Mouse (Mus musculus) midbrain, postnatal 0 days (tissue): ENCODE results near the gene Fam131c. TPM values are rescaled to one million over a fixed set of nuclear protein-coding genes. Genes with fewer than 3 reads are reported as not detected.

Source experiments
- ATAC-seq: fragments of 200-750 bp; cut with Nextera tagmentation; 2 replicates; pipeline ENCODE4 v1.8.0; 2017; ENCODE audit warnings: moderate number of reproducible peaks, mild to moderate bottlenecking, moderate TSS enrichment, moderate library complexity; ENCODE audit not compliant: low FRiP score
- DNase-seq: peaks from one replicate; pipeline ENCODE4 v3.0.0-alpha.2; 2015; ENCODE audit warnings: low spot score
- H3K27ac ChIP-seq: fragments of 300-500 bp; sonication (generic); 2 replicates; pipeline ENCODE4 v1.5.1; 2014; ENCODE audit warnings: low read depth, mild to moderate bottlenecking, low read length, mixed read lengths
- H3K27me3 ChIP-seq: fragments of 300-500 bp; sonication (generic); 2 replicates; pipeline ENCODE4 v1.6.1; 2014; ENCODE audit warnings: low read length, control low read depth, mixed read lengths; ENCODE audit not compliant: insufficient read depth
- H3K36me3 ChIP-seq: fragments of 300-500 bp; sonication (generic); 2 replicates; pipeline ENCODE4 v1.6.1; 2014; ENCODE audit warnings: low read length, control low read depth, mixed read lengths; ENCODE audit not compliant: insufficient read depth
- H3K4me1 ChIP-seq: fragments of 300-500 bp; sonication (generic); 2 replicates; pipeline ENCODE4 v1.6.1; 2014; ENCODE audit warnings: mild to moderate bottlenecking, control low read depth, antibody characterized with exemption, low read length, mixed read lengths; ENCODE audit not compliant: insufficient read depth
- H3K4me2 ChIP-seq: fragments of 300-500 bp; sonication (generic); 2 replicates; pipeline ENCODE4 v1.6.1; 2014; ENCODE audit warnings: low read depth, mild to moderate bottlenecking, low read length, mixed read lengths; ENCODE audit not compliant: poor library complexity, severe bottlenecking
- H3K4me3 ChIP-seq: fragments of 300-500 bp; sonication (generic); 2 replicates; pipeline ENCODE4 v1.5.1; 2014; ENCODE audit warnings: low read depth, mild to moderate bottlenecking, low read length, moderate library complexity
- H3K9ac ChIP-seq: fragments of 300-500 bp; sonication (generic); replicated peaks from 2 replicates; pipeline ENCODE4 v1.6.1; 2014; ENCODE audit warnings: mild to moderate bottlenecking, low read length, moderate library complexity, mixed read lengths; ENCODE audit not compliant: poor library complexity, severe bottlenecking
- H3K9me3 ChIP-seq: fragments of 300-500 bp; sonication (generic); 2 replicates; pipeline ENCODE4 v1.6.1; 2016; ENCODE audit warnings: low read length, control low read depth
- CTCF ChIP-seq: IDR thresholded peaks from 2 replicates; pipeline ENCODE4 v1.5.1; 2016; ENCODE audit warnings: antibody characterized with exemption, mild to moderate bottlenecking
- WGBS: fragments of 180-500 bp; shearing (Covaris S2); extraction: QIAGEN DNeasy Blood & Tissue Kit; methylation state at CpG from one replicate; pipeline ENCODE4 v1.1.7; 2014; 5-methylcytosine and 5-hydroxymethylcytosine counted together
- polyA plus RNA-seq: library from polyadenylated mRNA; unstranded; fragments of >200 nt; fragmentation: Nextera tagmentation; extraction: Ambion mirVana; gene quantifications from 2 replicates; pipeline ENCODE4 v1.2.1, GENCODE M21; 2015
- total RNA-seq: library from RNA; depleted of rRNA; stranded (reverse); fragments of >200 nt; gene quantifications from 2 replicates; pipeline ENCODE4 v1.2.3, GENCODE M21; 2014

Fam131c gene
- total and polyA plus RNA-seq, 2 experiments from 2014 or later: 56.7 to 119 TPM

DNA sequence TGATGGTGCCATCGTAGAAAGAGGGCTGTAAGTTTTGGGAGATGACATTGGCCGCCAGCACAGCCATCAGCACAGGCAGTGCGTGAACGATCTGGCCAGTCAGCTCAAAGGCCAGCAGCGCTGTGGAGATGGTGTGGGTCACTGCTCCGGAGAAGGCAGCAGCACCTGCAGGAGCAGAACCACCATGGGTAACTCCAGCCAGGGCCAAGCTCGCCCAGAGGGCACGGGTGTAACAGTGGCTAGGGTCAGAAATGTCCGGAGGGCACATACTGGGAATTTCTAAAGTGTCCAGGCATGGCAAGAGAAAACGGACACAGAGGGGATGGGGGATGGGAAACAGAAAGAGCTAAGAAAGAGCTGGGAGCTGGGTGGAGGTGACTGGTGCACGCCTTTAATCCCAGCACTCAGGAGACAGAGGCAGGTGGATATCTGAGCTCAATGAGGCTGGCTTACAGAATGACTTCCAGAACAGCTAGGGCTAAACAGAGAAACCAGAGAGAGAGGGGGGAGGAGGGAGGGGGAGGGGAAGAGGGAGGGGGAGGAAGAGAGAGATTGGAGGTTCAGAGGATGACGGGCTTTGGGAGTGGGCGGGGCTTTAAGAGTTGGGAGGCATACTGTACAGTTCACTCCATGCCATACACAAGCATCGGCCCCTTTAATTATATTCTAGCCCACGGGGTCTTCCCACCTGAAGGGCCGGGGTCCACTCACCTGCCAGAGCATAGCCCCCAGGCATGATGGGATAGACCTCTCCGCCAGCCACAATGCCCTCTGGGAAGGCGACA lies 21.5 kb downstream of the Fam131c start:
- Histone ChIP-seq H3K4me3 (no peak overlapping the region), H3K9me3 (no peaks in the 10 kb centered on the region), H3K9ac (no peak overlapping the region), H3K4me2 (no peak overlapping the region), H3K27ac (no peak overlapping the region), H3K36me3 (no peaks in the 10 kb centered on the region), H3K27me3 (no peaks in the 10 kb centered on the region), H3K4me1 (no peaks in the 10 kb centered on the region)
- WGBS: 74% methylated on average over 18 of the region's 18 CpGs
- no peak for TF ChIP-seq CTCF
- no peak for DNase-seq
- no peak; the same call in 1 of the 2 replicates for ATAC-seq

DNA sequence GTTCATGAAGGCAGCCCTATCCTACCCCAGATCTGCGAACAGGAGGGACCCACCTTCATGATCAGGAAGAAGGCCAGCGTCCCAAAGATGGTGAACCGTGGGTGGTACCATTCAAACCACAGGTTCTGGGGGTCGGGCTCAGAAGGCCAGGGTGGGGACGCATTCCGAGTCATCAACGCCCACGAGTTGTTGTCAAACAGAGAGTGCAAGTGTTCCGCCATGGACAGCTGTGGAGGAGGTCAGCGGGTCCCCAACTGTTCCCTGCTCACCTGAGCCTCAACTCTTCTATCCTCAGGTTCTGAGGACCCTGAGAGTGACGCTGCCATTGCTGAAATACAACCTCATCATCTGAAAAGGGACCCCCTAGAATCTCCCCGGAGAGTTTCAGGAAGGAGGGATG lies 23.3 kb downstream of the Fam131c start:
- Histone ChIP-seq H3K9ac (no peak overlapping the region), H3K4me3 (no peak overlapping the region), H3K27me3 (no peaks in the 10 kb centered on the region), H3K4me1 (no peaks in the 10 kb centered on the region), H3K36me3 (no peaks in the 10 kb centered on the region), H3K9me3 (no peaks in the 10 kb centered on the region), H3K27ac (no peak overlapping the region), H3K4me2 (no peak overlapping the region)
- no peak for TF ChIP-seq CTCF
- ATAC-seq: no peak
- no peak for DNase-seq
- 77% methylated on average over 12 of the region's 12 CpGs for WGBS

DNA sequence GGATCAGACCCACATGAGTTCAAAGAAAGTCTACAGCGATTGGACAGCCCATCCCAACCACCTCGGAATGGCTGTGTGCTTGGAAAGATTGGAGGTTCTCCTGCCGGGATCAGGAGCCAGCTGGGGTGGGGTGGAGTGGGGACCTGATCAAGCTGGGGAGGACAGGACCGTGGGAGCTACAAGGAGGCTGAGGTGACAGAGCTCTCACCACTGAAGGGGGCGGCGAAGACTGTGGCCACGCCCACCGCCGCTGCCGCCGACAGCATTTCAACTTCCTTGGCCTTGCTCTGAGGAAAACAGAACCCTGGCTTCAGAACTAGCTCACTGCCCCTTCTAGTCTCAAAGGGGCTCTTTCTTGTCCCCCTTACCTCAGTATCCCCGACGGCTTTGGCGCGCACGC lies 26.7 kb downstream of the Fam131c start:
- Histone ChIP-seq H3K27me3 (no peaks in the 10 kb centered on the region), H3K4me2 (no peak overlapping the region), H3K4me3 (no peak overlapping the region), H3K4me1 (no peaks in the 10 kb centered on the region), H3K9me3 (no peaks in the 10 kb centered on the region), H3K9ac (no peak overlapping the region), H3K36me3 (no peaks in the 10 kb centered on the region), H3K27ac (no peak overlapping the region)
- WGBS: 21% methylated on average over 16 of the region's 16 CpGs
- ATAC-seq (no peak), DNase-seq (no peak)
- no peak for TF ChIP-seq CTCF

DNA sequence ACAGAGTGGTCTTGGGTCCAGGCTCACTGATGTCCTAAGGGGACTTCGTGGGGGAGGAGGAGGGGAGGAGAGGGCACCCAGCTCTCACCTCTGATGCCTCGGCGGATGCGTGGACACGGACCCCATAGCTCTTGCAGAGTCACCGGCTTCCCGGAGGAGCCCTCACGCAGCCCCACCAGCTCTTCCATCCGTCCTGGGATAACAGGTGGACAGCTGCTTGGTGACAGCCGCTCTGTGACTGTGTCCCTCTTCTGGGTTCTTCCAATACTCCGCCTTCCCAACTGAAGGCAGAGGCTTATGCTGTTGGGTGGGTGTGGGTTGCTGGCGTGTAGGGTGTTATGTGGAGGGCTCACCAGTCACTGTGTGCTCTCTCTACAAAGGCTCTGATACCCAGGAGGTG lies 29.8 kb downstream of the Fam131c start:
- WGBS: 77% methylated on average over 12 of the region's 12 CpGs
- Histone ChIP-seq H3K4me3 (no peak overlapping the region), H3K4me2 (no peak overlapping the region), H3K4me1 (no peaks in the 10 kb centered on the region), H3K9me3 (no peaks in the 10 kb centered on the region), H3K9ac (no peak overlapping the region), H3K27me3 (no peaks in the 10 kb centered on the region), H3K36me3 (no peaks in the 10 kb centered on the region), H3K27ac (no peak overlapping the region)
- ATAC-seq (no peak), DNase-seq (no peak)
- TF ChIP-seq CTCF: no peak

DNA sequence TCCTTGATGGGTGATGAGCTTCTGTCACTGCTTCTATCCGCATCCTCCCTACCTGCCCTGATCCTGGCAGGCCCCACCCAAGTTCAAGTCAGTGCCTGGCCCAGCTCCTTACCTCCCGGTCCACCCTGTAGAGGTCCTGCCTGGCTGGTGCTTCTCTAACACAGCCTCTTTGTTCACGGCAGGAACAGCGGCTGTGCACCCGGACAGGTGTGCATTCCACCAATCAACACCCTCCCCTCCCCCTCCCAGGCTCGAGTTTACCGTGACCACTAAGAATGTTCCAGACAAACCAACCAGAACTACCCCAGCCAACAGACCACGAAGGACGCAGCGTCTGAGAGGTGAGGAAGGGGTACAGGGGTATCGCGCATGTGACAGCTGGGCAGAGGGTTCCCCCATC lies 30.5 kb downstream of the Fam131c start, which contains the start of gene Clcnka:
Clcnka (minus strand) TSS at position 180 of the 400 bp plus-strand sequence.
- no peaks in the 10 kb centered on the region for H3K27me3 ChIP-seq
- H3K9ac ChIP-seq: no peak within 1 kb of the TSS
- no peak for ATAC-seq
- H3K36me3 ChIP-seq: no peaks in the 10 kb centered on the region
- no peak within 1 kb of the TSS for H3K4me3 ChIP-seq
- 65% methylated on average over 12 of the region's 12 CpGs for WGBS
- DNase-seq: no peak
- H3K4me2 ChIP-seq: no peak within 1 kb of the TSS
- no peak for TF ChIP-seq CTCF
- H3K9me3 ChIP-seq: no peaks in the 10 kb centered on the region
- no peaks in the 10 kb centered on the region for H3K4me1 ChIP-seq
- H3K27ac ChIP-seq: no peak within 1 kb of the TSS

DNA sequence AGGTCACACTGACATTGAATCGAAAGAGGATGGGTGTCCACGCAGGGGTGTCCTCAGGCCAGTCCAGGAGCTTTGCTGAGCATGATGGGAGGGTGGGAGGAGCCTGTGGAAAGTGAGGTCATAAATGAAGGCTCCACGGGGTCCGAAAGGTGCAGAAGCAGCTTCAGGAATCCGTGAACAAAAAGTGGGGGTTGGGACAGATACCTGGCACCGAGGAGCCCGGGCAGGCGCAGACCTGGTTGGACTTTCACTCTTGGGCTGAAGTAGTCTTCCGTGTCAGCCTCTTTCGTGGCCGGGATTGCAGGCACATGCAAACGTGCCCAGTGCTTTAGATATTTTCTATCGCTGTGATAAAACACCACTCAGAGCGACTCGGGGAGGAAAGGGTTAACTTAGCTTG lies 32.2 kb downstream of the Fam131c start:
- no peak overlapping the region for H3K4me3 ChIP-seq
- WGBS: 88% methylated on average over 15 of the region's 15 CpGs
- H3K9me3 ChIP-seq: no peaks in the 10 kb centered on the region
- H3K27me3 ChIP-seq: no peaks in the 10 kb centered on the region
- no peak for ATAC-seq
- no peak overlapping the region for H3K9ac ChIP-seq
- no peaks in the 10 kb centered on the region for H3K36me3 ChIP-seq
- DNase-seq: no peak
- H3K4me2 ChIP-seq: no peak overlapping the region
- no peak overlapping the region for H3K27ac ChIP-seq
- no peaks in the 10 kb centered on the region for H3K4me1 ChIP-seq
- TF ChIP-seq CTCF: no peak
